Mouse (Mus musculus): ENCODE data around the gene Bcan.

- TF ChIP-seq POLR2A (IDR thresholded peaks at IDR 0.05; ENCODE audit: control insufficient read depth, extremely low read depth, insufficient read depth, low read length, poor library complexity) (no peak), CTCF (IDR thresholded peaks at IDR 0.05; ENCODE audit: borderline replicate concordance, control insufficient read depth, extremely low read depth, insufficient read depth, low read length, poor library complexity) (no peak)
Measured at GRCm38 (mm10) chr3:87940611-87941010, 59.4 kb downstream of the Bcan start.

Measured in thymus, adult 2 months (tissue).